Mouse (Mus musculus) liver, embryonic 14.5 days (tissue): ENCODE results near the gene Supt3. TPM values are rescaled to one million over a fixed set of nuclear protein-coding genes. Genes with fewer than 3 reads are reported as not detected.

ENCODE experiments used
- ATAC-seq: fragments of 200-750 bp; cut with Nextera tagmentation; 2 replicates; pipeline ENCODE4 v1.8.0; 2017; ENCODE audit warnings: moderate number of reproducible peaks, mild to moderate bottlenecking, moderate library complexity; ENCODE audit not compliant: insufficient read depth
- DNase-seq, 3 experiments: peaks; one replicate each; pipeline ENCODE4 v3.0.0-alpha.2; 2012 to 2013; ENCODE audit warnings: low read depth in 3 of 3, low spot score in 3 of 3
- H3K27ac ChIP-seq: fragments of 300-500 bp; sonication (generic); 2 replicates; pipeline ENCODE4 v1.5.1; 2014; ENCODE audit warnings: moderate library complexity, mild to moderate bottlenecking, control low read depth, inconsistent platforms
- H3K27me3 ChIP-seq: fragments of 300-500 bp; sonication (generic); 2 replicates; pipeline ENCODE4 v1.6.1; 2014; ENCODE audit warnings: mild to moderate bottlenecking, low read length, moderate library complexity; ENCODE audit not compliant: control insufficient read depth, insufficient read depth
- H3K36me3 ChIP-seq: fragments of 300-500 bp; sonication (generic); replicated peaks from 2 replicates; pipeline ENCODE4 v1.6.1; 2014; ENCODE audit warnings: low read depth; ENCODE audit not compliant: control insufficient read depth, insufficient read depth
- H3K4me1 ChIP-seq, 2 experiments: fragments of 200-500 bp in 1 of 2; fragments of 300-500 bp in 1 of 2; sonication (generic) in 1 of 2; replicated peaks; 2 replicates each; pipeline ENCODE4 v1.6.1; 2012 to 2014; ENCODE audit warnings: antibody characterized with exemption in 1 of 2, inconsistent platforms in 1 of 2, low read length in 1 of 2; ENCODE audit not compliant: control insufficient read depth in 2 of 2, insufficient read depth in 2 of 2
- H3K4me2 ChIP-seq: fragments of 300-500 bp; sonication (generic); 2 replicates; pipeline ENCODE4 v1.6.1; 2014; ENCODE audit warnings: low read depth, mild to moderate bottlenecking, control low read depth, moderate library complexity
- H3K4me3 ChIP-seq, 2 experiments: fragments of 200-500 bp in 1 of 2; fragments of 300-500 bp in 1 of 2; sonication (generic) in 1 of 2; 2 replicates each; pipeline ENCODE4 v1.5.1; 2012 to 2014; ENCODE audit warnings: low read depth in 2 of 2, low read length in 2 of 2, mild to moderate bottlenecking in 2 of 2, control low read depth in 1 of 2, inconsistent platforms in 1 of 2, moderate library complexity in 1 of 2; ENCODE audit not compliant: insufficient read depth in 1 of 2
- H3K9ac ChIP-seq: fragments of 300-500 bp; sonication (generic); replicated peaks from 2 replicates; pipeline ENCODE4 v1.6.1; 2014; ENCODE audit warnings: mild to moderate bottlenecking, control low read depth, moderate library complexity
- H3K9me3 ChIP-seq: fragments of 300-500 bp; sonication (generic); 2 replicates; pipeline ENCODE4 v1.6.1; 2016; ENCODE audit warnings: low read length, mixed read lengths; ENCODE audit not compliant: control insufficient read depth
- CTCF ChIP-seq: IDR thresholded peaks from 2 replicates; pipeline ENCODE4 v1.5.1; 2016; ENCODE audit warnings: antibody characterized with exemption, low read depth, control low read depth
- EP300 ChIP-seq: IDR thresholded peaks from 2 replicates; pipeline ENCODE4 v1.6.1; 2016; ENCODE audit warnings: antibody characterized with exemption, low read depth
- WGBS: fragments of 180-500 bp; shearing (Covaris S2); extraction: QIAGEN DNeasy Blood & Tissue Kit; methylation state at CpG from one replicate; pipeline ENCODE4 v1.1.7; 2014; ENCODE audit not compliant: insufficient replicate concordance; 5-methylcytosine and 5-hydroxymethylcytosine counted together
- polyA plus RNA-seq, 2 experiments: library from polyadenylated mRNA; depleted of rRNA in 1 of 2; stranded (reverse) in 1 of 2; unstranded in 1 of 2; fragments of >200 nt; fragmentation: Nextera tagmentation in 1 of 2; extraction: Ambion mirVana in 1 of 2; gene quantifications; 2 replicates each; pipeline versions ENCODE4 v1.2.1 to v1.2.3; 2012 to 2014

Supt3 gene
- polyA plus RNA-seq, 2 experiments = 2.7 to 5.3 TPM

DNA sequence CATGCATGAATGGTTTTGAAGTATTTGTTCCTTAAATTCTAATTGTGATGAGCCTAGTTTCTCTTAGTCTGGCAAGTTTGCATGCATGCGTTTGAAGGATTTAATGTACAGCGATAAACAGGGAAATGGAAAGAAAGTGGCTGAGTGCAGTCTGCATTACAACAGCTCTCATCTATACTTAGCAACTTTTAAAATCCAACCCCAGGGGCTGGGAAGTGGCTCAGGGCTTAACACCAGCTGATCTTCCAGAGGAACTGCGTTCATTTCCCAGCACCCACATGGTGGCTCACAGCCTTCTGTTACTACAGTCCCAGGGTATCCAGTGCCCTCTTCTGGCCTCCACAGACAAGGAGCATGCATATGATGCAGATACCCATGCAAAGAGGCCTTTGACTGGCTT is 346.9 kb downstream of the Supt3 start:
- H3K4me3 ChIP-seq = no peak overlapping the region
- no peaks in the 10 kb centered on the region for H3K36me3 ChIP-seq
- TF ChIP-seq EP300 = no peak
- no peak for TF ChIP-seq CTCF
- no peaks in the 10 kb centered on the region for H3K9me3 ChIP-seq
- H3K9ac ChIP-seq = no peak overlapping the region
- H3K27ac ChIP-seq = no peak overlapping the region
- H3K4me2 ChIP-seq = no peak overlapping the region
- no peak for ATAC-seq
- WGBS = 80% methylated on average over 3 of the region's 3 CpGs
- no peaks in the 10 kb centered on the region for H3K27me3 ChIP-seq
- DNase-seq = no peak
- H3K4me1 ChIP-seq = no peaks in the 10 kb centered on the region

DNA sequence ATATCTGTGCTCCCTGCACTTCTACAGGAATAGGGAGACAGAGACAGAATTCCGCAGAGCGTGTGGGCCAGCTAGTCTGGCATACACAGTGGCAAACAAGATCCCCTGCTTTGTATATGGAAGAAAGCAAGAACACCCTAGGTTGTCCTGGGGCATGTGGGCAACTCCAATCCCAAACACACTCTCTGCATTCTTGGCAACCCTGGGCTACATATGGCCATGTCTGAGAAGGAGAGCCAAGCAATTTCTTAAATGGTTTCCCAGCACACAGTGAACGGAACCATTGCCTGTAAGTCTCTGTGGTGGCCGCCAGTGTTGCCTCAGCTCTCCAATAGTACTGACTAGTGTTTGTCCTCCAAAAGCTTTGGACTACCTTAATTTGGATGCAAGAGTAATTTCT is 351.7 kb downstream of the Supt3 start:
- H3K9ac ChIP-seq = no peak overlapping the region
- WGBS = 72% methylated on average over 4 of the region's 4 CpGs
- H3K4me1 ChIP-seq = no peaks in the 10 kb centered on the region
- H3K27me3 ChIP-seq = no peaks in the 10 kb centered on the region
- no peaks in the 10 kb centered on the region for H3K36me3 ChIP-seq
- no peak overlapping the region for H3K27ac ChIP-seq
- H3K4me2 ChIP-seq = no peak overlapping the region
- DNase-seq (no peak), ATAC-seq (no peak)
- H3K4me3 ChIP-seq = no peak overlapping the region
- TF ChIP-seq EP300 = no peak
- no peak for TF ChIP-seq CTCF
- no peaks in the 10 kb centered on the region for H3K9me3 ChIP-seq

DNA sequence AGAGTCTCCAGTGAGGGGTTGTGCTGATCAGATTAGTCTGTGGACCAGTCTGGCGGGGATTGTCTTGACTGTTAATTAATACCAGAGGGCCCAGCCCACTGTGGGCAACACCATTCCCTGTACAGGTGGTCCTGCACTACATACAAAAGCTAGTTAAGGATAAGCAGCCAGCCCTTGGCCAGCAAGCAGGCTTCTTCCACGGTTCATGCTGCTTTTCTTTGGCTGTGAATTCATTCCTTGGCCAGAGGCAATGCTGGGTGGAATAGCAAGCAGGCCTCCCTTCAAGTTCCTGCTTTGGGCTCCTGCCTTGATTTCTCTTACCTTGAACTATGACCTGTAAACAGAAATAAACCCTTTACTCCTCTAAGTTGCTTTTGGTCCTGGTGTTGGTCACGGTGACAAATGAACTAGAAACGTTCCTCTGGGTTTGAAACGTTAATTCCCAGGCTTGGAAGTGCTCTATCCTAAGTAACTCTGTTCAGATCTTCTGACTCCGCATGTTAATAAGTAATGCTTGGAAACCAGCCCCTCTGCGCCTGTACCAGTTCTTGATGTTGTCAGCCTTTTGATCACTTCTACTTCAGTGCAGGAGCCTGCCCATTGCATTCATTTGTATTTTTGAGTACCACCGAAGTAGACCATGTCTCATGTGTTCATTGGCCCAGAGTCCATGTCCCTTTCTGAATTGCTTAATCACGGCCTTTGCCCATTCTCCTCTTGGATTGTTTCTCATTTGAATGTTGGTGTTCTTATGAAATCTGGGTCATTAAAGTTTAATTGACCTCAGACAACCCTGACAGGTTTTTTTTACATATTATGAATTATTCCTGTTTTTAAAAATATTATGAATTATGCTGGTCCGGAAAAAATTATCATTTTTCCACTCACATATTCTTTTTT is 356.8 kb downstream of the Supt3 start:
- H3K9me3 ChIP-seq = no peaks in the 10 kb centered on the region
- H3K27ac ChIP-seq = no peak overlapping the region
- WGBS = 61% methylated on average over 10 of the region's 10 CpGs

DNA sequence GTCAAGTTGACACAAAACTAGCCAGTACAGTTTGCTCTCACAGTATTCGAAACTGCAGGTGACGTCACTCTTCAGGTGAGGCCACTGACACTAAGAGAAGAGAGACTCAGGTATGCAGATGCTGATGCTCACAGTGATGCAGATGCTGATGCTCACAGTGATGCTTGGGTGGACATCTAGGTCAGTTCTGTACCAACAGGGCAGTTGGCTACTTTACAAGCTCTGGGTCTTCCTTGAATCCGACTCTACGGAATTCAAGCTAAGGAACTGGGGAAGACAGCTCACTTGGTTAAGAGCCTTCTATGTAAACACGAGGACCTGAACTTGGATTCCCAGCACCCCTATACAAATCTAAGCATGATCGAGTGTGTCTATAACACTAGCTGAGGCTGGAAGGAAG is 359.5 kb downstream of the Supt3 start:
- no peaks in the 10 kb centered on the region for H3K36me3 ChIP-seq
- H3K9ac ChIP-seq = no peak overlapping the region
- H3K4me2 ChIP-seq = no peak overlapping the region
- 61% methylated on average over 6 of the region's 6 CpGs for WGBS
- H3K27ac ChIP-seq = no peak overlapping the region
- H3K27me3 ChIP-seq = no peaks in the 10 kb centered on the region
- H3K9me3 ChIP-seq = no peaks in the 10 kb centered on the region
- DNase-seq = no peak
- ATAC-seq = no peak
- H3K4me1 ChIP-seq = no peaks in the 10 kb centered on the region
- H3K4me3 ChIP-seq = no peak overlapping the region
- TF ChIP-seq EP300 (no peak), CTCF (no peak)

More for the DNA sequence above, 356.8 kb downstream of the Supt3 start:
- no peak overlapping the region for H3K4me2 ChIP-seq
- no peak overlapping the region for H3K9ac ChIP-seq
- no peaks in the 10 kb centered on the region for H3K36me3 ChIP-seq
- TF ChIP-seq EP300 (no peak), CTCF (no peak)
- no peaks in the 10 kb centered on the region for H3K4me1 ChIP-seq
- no peak for DNase-seq
- H3K4me3 ChIP-seq = no peak overlapping the region
- H3K27me3 ChIP-seq = no peaks in the 10 kb centered on the region
- no peak for ATAC-seq

DNA sequence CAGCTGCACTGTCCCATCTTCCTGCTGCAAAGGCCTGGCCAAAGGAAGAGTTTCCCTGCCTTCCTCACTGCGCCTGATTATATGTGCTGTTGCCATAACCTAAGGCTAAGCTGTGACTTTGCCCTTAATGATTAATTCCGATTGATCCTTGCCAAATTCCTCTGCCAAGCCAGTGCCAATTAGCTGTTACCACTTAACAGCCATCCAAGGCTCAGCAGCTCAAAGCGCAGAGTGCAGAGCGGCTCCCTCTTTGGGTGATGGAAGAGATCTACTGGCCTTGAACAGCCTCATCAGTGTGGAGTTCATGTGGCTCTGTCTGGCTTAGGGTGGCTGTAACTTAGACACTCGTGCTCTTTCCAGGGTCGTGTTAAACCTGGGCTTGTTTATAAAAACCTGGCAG is 366.1 kb downstream of the Supt3 start:
- no peak overlapping the region for H3K4me3 ChIP-seq
- H3K4me2 ChIP-seq = no peak overlapping the region
- DNase-seq = no peak
- ATAC-seq = no peak
- no peak overlapping the region for H3K27ac ChIP-seq
- H3K9ac ChIP-seq = no peak overlapping the region
- no peaks in the 10 kb centered on the region for H3K4me1 ChIP-seq
- TF ChIP-seq CTCF (no peak), EP300 (no peak)
- WGBS = 70% methylated on average over 6 of the region's 6 CpGs
- H3K27me3 ChIP-seq = no peaks in the 10 kb centered on the region
- no peaks in the 10 kb centered on the region for H3K9me3 ChIP-seq
- H3K36me3 ChIP-seq = no peaks in the 10 kb centered on the region
